Mouse (Mus musculus) E14TG2a.4 (cell line): ENCODE measurements around the gene Jmjd8.

ENCODE experiments used
- CTCF ChIP-seq: conservative IDR thresholded peaks from 2 replicates; pipeline ENCODE4 v1.5.1; 2014; ENCODE audit warnings: low read length
- NANOG ChIP-seq: IDR thresholded peaks from 2 replicates; pipeline ENCODE4 v1.6.1; 2014; ENCODE audit warnings: borderline replicate concordance, low read length, mixed read lengths

GRCm38 (mm10) chr17:25843122-25843521, 14.5 kb downstream of the Jmjd8 start:
- TF ChIP-seq CTCF (no peak), NANOG (no peak)
